Mouse (Mus musculus): Measurements from ENCODE around the gene Nipa1. TPM values are rescaled to one million over a fixed set of nuclear protein-coding genes. Genes with fewer than 3 reads are reported as not detected.

Nipa1 gene
- 10.2 and 10.7 TPM in 2 replicates for polyA plus RNA-seq (2015; fragmentation: Nextera tagmentation; extraction: Ambion mirVana)

DNA sequence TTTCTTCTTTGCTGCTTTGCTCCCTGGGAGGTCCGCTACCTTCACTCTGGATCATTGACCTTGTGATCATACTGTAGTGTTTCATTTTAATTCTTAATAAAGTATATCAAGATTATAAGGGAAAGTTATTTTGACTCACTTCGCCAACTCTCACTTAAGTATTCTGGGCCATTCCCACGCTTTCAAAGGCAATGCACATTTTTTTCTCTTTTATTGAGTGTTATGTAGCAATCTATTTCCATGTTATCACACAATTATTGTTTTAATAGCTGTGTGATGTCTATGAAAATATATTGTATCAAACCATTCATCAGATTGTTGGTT, at the start of gene Nipa1:
Nipa1 (minus strand) TSS at position 25 of the 324 bp plus-strand sequence.
- no peaks in the 10 kb centered on the region for H3K9me3 ChIP-seq (replicated peaks; ENCODE audit: control insufficient read depth, low read length)
- peaks cover 22% of the 10 kb centered on the region for H3K4me1 ChIP-seq (ENCODE audit: control insufficient read depth, low read depth, low read length)
- H3K36me3 ChIP-seq (ENCODE audit: control insufficient read depth, insufficient read depth) = no peaks in the 10 kb centered on the region
- no peaks in the 10 kb centered on the region for H3K27me3 ChIP-seq (ENCODE audit: control insufficient read depth, insufficient read depth, low read depth, low read length)
- peak within 1 kb of the TSS; percentile 90 for H3K4me3 ChIP-seq (ENCODE audit: low read depth, low read length)
- H3K4me2 ChIP-seq (ENCODE audit: low read depth, low read length) = peak within 1 kb of the TSS; percentile 86
- peak within 1 kb of the TSS; percentile 96 for H3K27ac ChIP-seq (ENCODE audit: low read length)
- no peak for ATAC-seq (ENCODE audit: low read depth)
- H3K9ac ChIP-seq (ENCODE audit: low read depth, low read length) = peak within 1 kb of the TSS; percentile 97
- 43% methylated on average over 3 of the region's 3 CpGs for WGBS (ENCODE audit: insufficient replicate concordance)

DNA sequence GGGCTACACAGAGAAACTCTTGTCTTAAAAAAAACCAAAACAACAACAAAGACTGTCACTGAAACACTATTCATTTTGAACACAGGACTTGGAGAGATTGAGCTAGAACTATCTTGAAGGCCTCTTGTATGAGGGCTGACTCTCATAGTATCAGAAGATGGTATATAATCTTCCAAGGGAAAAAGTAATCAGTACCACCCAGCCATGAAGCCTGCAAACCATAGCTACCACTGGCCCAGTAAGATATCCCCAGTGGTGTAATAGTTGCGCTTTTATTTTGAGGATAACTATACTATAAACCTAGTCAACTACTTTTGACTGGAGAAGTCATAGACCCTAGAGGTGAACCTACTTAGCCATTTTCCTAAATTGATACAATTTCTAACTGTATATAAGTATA, 46.9 kb upstream of the Nipa1 start:
- no peak overlapping the region for H3K9ac ChIP-seq (ENCODE audit: low read depth, low read length)
- H3K4me3 ChIP-seq (ENCODE audit: low read depth, low read length) = no peak overlapping the region
- no peak overlapping the region for H3K27ac ChIP-seq (ENCODE audit: low read length)
- 67% methylated on average over 1 of the region's 1 CpGs for WGBS (ENCODE audit: insufficient replicate concordance)
- H3K9me3 ChIP-seq (replicated peaks; ENCODE audit: control insufficient read depth, low read length) = no peaks in the 10 kb centered on the region
- no peak overlapping the region for H3K4me2 ChIP-seq (ENCODE audit: low read depth, low read length)
- no peaks in the 10 kb centered on the region for H3K27me3 ChIP-seq (ENCODE audit: control insufficient read depth, insufficient read depth, low read depth, low read length)
- no peak for ATAC-seq (ENCODE audit: low read depth)
- H3K36me3 ChIP-seq (ENCODE audit: control insufficient read depth, insufficient read depth) = peaks cover 7% of the 10 kb centered on the region
- peaks cover 3% of the 10 kb centered on the region for H3K4me1 ChIP-seq (ENCODE audit: control insufficient read depth, low read depth, low read length)

DNA sequence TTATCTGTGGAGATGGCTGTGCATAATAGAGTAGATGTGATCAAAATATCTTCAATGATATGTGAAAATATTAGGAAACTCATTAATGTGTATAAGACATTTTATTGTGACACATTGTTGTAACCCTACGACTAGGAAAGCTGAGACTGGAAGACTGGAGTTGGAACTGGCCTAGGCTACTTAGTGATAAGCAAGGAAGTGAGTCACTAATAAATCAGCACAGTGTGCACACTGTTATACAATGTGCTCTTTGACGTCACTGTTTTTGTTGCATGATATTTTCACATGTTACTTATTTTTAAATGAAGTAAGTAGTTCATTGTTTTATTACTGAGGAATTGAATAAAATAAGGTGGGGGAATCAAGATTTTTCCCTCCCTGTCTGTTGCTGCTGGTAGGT, 46.4 kb upstream of the Nipa1 start:
- Histone ChIP-seq H3K27me3 (ENCODE audit: control insufficient read depth, insufficient read depth, low read depth, low read length) (no peaks in the 10 kb centered on the region), H3K9me3 (replicated peaks; ENCODE audit: control insufficient read depth, low read length) (no peaks in the 10 kb centered on the region), H3K4me1 (ENCODE audit: control insufficient read depth, low read depth, low read length) (peaks cover 3% of the 10 kb centered on the region), H3K27ac (ENCODE audit: low read length) (no peak overlapping the region), H3K36me3 (ENCODE audit: control insufficient read depth, insufficient read depth) (peaks cover 8% of the 10 kb centered on the region), H3K4me3 (ENCODE audit: low read depth, low read length) (no peak overlapping the region), H3K9ac (ENCODE audit: low read depth, low read length) (no peak overlapping the region), H3K4me2 (ENCODE audit: low read depth, low read length) (no peak overlapping the region)
- 47% methylated on average over 2 of the region's 2 CpGs for WGBS (ENCODE audit: insufficient replicate concordance)
- ATAC-seq (ENCODE audit: low read depth) = no peak

DNA sequence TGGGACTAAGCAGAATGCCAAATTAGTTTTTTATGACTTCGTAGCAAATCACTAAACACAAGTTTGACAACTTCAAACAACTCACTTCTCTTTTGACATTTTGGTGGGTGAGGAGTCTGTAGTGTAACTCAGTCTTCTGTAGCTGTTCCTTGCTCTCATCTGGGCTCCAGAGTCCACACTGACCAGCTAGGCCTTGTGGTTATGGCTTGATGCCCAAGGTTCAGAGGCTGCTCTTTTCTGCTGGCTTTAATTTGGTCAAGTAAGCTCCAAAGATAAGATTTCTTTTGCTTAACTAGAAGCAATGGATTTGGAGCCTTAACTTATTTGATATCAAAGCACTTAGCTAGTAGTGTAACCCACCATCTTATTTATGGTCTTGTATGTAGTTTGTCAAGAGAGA, 45.1 kb upstream of the Nipa1 start:
- Histone ChIP-seq H3K4me3 (ENCODE audit: low read depth, low read length) (no peak overlapping the region), H3K36me3 (ENCODE audit: control insufficient read depth, insufficient read depth) (peaks cover 8% of the 10 kb centered on the region), H3K9me3 (replicated peaks; ENCODE audit: control insufficient read depth, low read length) (no peaks in the 10 kb centered on the region), H3K9ac (ENCODE audit: low read depth, low read length) (no peak overlapping the region), H3K4me2 (ENCODE audit: low read depth, low read length) (no peak overlapping the region), H3K27me3 (ENCODE audit: control insufficient read depth, insufficient read depth, low read depth, low read length) (no peaks in the 10 kb centered on the region), H3K27ac (ENCODE audit: low read length) (no peak overlapping the region), H3K4me1 (ENCODE audit: control insufficient read depth, low read depth, low read length) (peaks cover 3% of the 10 kb centered on the region)
- 93% methylated on average over 1 of the region's 1 CpGs for WGBS (ENCODE audit: insufficient replicate concordance)
- no peak for ATAC-seq (ENCODE audit: low read depth)

DNA sequence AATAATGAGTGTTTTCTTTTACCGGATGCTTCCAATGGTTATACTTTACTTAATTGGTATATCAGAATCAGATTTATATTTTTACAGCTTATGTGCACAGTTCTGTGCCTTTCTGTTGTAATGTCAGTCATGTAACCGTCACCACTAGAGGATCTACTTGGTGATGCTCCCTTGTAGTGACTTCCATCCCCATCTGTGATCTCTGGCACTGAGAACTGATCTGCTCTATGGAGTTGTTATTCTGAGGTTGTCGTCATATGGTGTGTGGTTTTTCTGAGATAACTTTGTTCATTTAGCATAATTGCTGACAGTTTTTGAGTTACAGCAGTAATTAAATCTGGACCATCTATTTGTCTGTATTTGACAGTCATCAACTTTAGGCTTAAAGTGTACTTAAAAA, 35.6 kb upstream of the Nipa1 start:
- H3K27me3 ChIP-seq (ENCODE audit: control insufficient read depth, insufficient read depth, low read depth, low read length) = no peaks in the 10 kb centered on the region
- ATAC-seq (ENCODE audit: low read depth) = no peak
- H3K9ac ChIP-seq (ENCODE audit: low read depth, low read length) = no peak overlapping the region
- no peak overlapping the region for H3K4me2 ChIP-seq (ENCODE audit: low read depth, low read length)
- peaks cover 15% of the 10 kb centered on the region for H3K36me3 ChIP-seq (ENCODE audit: control insufficient read depth, insufficient read depth)
- H3K4me1 ChIP-seq (ENCODE audit: control insufficient read depth, low read depth, low read length) = peaks cover 11% of the 10 kb centered on the region
- H3K27ac ChIP-seq (ENCODE audit: low read length) = no peak overlapping the region
- 78% methylated on average over 3 of the region's 3 CpGs for WGBS (ENCODE audit: insufficient replicate concordance)
- no peak overlapping the region for H3K4me3 ChIP-seq (ENCODE audit: low read depth, low read length)
- H3K9me3 ChIP-seq (replicated peaks; ENCODE audit: control insufficient read depth, low read length) = no peaks in the 10 kb centered on the region

DNA sequence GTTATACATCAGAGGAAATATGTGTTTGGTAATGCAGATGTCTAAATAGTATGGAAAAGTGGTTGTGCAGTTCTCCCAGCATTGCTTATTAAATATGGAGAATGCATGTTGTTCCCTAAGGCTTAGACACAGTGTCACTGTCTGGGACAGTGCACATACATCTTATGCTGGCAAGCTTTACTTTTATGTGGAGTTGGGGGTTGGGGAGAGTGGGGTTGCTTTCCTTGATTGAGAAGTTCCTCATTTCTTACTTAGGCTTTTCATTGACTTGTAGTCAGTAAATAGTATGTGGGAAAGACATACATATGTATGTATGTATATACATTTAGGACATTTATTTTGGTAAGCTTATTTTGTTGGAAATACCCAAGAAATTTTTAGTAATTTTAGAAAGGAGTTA, 33.2 kb upstream of the Nipa1 start:
- Histone ChIP-seq H3K4me2 (ENCODE audit: low read depth, low read length) (no peak overlapping the region), H3K4me3 (ENCODE audit: low read depth, low read length) (no peak overlapping the region), H3K9me3 (replicated peaks; ENCODE audit: control insufficient read depth, low read length) (no peaks in the 10 kb centered on the region), H3K36me3 (ENCODE audit: control insufficient read depth, insufficient read depth) (peaks cover 15% of the 10 kb centered on the region), H3K9ac (ENCODE audit: low read depth, low read length) (no peak overlapping the region), H3K4me1 (ENCODE audit: control insufficient read depth, low read depth, low read length) (peaks cover 22% of the 10 kb centered on the region), H3K27ac (ENCODE audit: low read length) (no peak overlapping the region), H3K27me3 (ENCODE audit: control insufficient read depth, insufficient read depth, low read depth, low read length) (no peaks in the 10 kb centered on the region)
- ATAC-seq (ENCODE audit: low read depth) = no peak

DNA sequence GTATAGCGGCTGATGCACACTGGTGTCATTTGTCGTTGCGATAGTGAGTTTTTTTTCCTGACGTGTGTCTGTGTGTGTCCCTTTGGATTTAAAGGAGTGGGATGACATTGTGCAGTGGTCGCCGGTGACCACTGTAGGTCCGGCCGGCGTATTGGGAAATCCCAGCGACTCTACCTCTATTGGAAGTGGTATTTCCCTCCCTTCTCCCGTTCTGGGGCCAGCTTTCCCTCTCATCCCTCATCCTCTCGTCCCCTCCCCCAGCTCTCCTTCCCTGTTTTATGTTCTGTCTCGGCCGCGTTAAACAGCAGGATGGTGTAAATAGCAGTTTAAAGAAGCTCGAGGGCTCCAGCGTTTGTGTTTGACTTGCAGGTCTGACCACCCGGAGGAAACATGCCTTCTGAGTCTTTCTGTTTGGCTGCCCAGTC, 30.7 kb upstream of the Nipa1 start:
- no peak for ATAC-seq (ENCODE audit: low read depth)
- H3K4me2 ChIP-seq (ENCODE audit: low read depth, low read length) = peak overlapping the region; percentile 65
- H3K27me3 ChIP-seq (ENCODE audit: control insufficient read depth, insufficient read depth, low read depth, low read length) = no peaks in the 10 kb centered on the region
- H3K36me3 ChIP-seq (ENCODE audit: control insufficient read depth, insufficient read depth) = no peaks in the 10 kb centered on the region; the same call in 1 of the 2 replicates
- H3K4me1 ChIP-seq (ENCODE audit: control insufficient read depth, low read depth, low read length) = peaks cover 22% of the 10 kb centered on the region
- H3K4me3 ChIP-seq (ENCODE audit: low read depth, low read length) = peak overlapping the region; percentile 91
- peak overlapping the region; percentile 96 for H3K27ac ChIP-seq (ENCODE audit: low read length)
- under 1% methylated on average over 18 of the region's 18 CpGs for WGBS (ENCODE audit: insufficient replicate concordance)
- no peaks in the 10 kb centered on the region for H3K9me3 ChIP-seq (replicated peaks; ENCODE audit: control insufficient read depth, low read length)
- peak overlapping the region; percentile 87 for H3K9ac ChIP-seq (ENCODE audit: low read depth, low read length)

DNA sequence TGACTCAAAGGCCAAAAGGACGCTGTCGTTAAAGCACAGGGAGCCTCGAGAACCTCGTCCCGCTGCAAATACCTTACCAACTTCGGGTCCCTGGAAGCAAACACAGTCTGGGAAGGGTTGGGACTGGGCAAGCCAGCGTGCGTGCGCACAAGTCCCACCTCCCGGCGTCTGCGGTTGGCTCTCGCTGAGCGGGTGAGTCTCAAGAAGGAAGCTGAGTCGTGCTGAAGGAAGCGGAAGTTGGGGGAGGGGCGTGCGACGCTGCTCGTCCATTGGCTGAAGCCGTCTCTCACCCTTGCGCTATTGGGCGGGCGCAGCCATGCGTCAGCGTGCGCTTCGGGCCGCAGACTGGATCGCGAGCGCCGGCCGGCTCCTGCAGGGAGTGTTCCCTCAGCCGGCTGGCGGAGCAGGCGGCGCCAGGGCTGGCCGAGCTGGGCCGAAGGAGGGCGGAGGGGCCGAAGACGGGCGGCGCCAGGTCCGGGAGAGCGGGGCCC, 30.1 kb upstream of the Nipa1 start, which contains the start of gene Herc2:
Herc2 (plus strand) TSS at position 366 of the 491 bp plus-strand sequence.
- Histone ChIP-seq H3K9ac (ENCODE audit: low read depth, low read length) (peak within 1 kb of the TSS; percentile 87), H3K4me2 (ENCODE audit: low read depth, low read length) (peak within 1 kb of the TSS; percentile 70), H3K27me3 (ENCODE audit: control insufficient read depth, insufficient read depth, low read depth, low read length) (no peaks in the 10 kb centered on the region), H3K27ac (ENCODE audit: low read length) (peak within 1 kb of the TSS; percentile 96), H3K36me3 (ENCODE audit: control insufficient read depth, insufficient read depth) (no peaks in the 10 kb centered on the region; the same call in 1 of the 2 replicates), H3K4me3 (ENCODE audit: low read depth, low read length) (peak within 1 kb of the TSS; percentile 91), H3K9me3 (replicated peaks; ENCODE audit: control insufficient read depth, low read length) (no peaks in the 10 kb centered on the region), H3K4me1 (ENCODE audit: control insufficient read depth, low read depth, low read length) (peaks cover 22% of the 10 kb centered on the region)
- peak; percentile 98 for ATAC-seq (ENCODE audit: low read depth)
- under 1% methylated on average over 47 of the region's 47 CpGs for WGBS (ENCODE audit: insufficient replicate concordance)

DNA sequence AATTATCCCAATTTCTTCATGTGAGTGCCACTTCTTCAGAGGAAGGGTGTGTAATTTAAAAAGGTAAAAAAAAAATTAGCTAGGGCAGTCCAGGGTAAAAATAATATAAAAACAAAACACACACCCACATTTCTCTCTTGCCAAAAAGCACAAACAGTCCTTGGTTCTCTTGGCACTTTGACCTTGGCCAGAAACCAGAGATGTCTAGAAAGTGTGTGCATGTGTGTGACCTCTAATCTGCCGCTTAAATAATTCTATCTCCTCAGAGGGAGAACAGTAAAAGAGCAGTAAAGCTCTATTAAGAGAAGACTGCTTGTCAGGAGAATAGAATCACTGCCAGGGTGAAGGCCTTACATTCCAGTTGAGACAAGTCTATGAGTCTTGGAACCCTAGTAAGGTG, 27.4 kb upstream of the Nipa1 start:
- no peak overlapping the region for H3K9ac ChIP-seq (ENCODE audit: low read depth, low read length)
- WGBS (ENCODE audit: insufficient replicate concordance) = 65% methylated on average over 1 of the region's 1 CpGs
- no peaks in the 10 kb centered on the region for H3K36me3 ChIP-seq (ENCODE audit: control insufficient read depth, insufficient read depth)
- no peak overlapping the region for H3K4me2 ChIP-seq (ENCODE audit: low read depth, low read length)
- H3K27ac ChIP-seq (ENCODE audit: low read length) = no peak overlapping the region
- H3K4me1 ChIP-seq (ENCODE audit: control insufficient read depth, low read depth, low read length) = peaks cover 34% of the 10 kb centered on the region
- no peaks in the 10 kb centered on the region for H3K9me3 ChIP-seq (replicated peaks; ENCODE audit: control insufficient read depth, low read length)
- no peaks in the 10 kb centered on the region for H3K27me3 ChIP-seq (ENCODE audit: control insufficient read depth, insufficient read depth, low read depth, low read length)
- no peak for ATAC-seq (ENCODE audit: low read depth)
- H3K4me3 ChIP-seq (ENCODE audit: low read depth, low read length) = no peak overlapping the region

Measured in liver, embryonic 16.5 days (tissue).